In the genomic region with DNA sequence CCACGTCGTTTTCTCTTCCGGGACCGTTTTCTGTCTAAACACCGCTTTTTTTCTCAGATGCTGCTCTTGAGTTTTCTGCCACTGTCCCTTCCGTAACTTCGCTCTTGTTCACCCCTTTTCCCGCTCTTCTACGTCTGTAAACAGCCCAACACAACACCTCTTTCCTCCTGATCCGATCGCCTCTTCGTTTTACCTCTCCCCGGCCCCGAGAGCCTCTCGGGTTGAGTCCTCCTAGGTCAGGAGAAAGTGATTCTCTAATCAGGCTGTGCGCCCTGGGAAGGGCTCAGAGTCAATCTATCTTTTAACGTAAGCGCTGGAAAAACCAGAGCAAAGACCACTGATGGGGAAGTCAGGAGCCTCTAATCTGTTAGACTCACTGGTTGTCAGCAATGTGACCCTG, we compare ENCODE assay signal across 7 mouse cellular contexts. TPM values are rescaled to one million over a fixed set of nuclear protein-coding genes. Genes with fewer than 3 reads are reported as not detected.
DNase-seq lines count a peak whose midpoint lies in the region; ATAC-seq lines count a peak whose summit lies in the region.

No protein-coding gene starts in this region.

- peak overlapping the region; percentile 53 for H3K4me2 ChIP-seq in embryonic facial prominence, embryonic 11.5 days (ENCODE audit: low read depth, low read length)
- H3K4me2 ChIP-seq in hindbrain, embryonic 11.5 days (replicated peaks; ENCODE audit: low read depth, low read length): peak overlapping the region; percentile 62

- WGBS in embryonic facial prominence, embryonic 11.5 days: 1% methylated on average over 18 of the region's 18 CpGs
- 1% methylated on average over 18 of the region's 18 CpGs for WGBS in hindbrain, embryonic 11.5 days

- H3K27me3 ChIP-seq in embryonic facial prominence, embryonic 11.5 days (ENCODE audit: control insufficient read depth, insufficient read depth, low read length): no peaks in the 10 kb centered on the region
- no peaks in the 10 kb centered on the region for H3K27me3 ChIP-seq in hindbrain, embryonic 11.5 days (ENCODE audit: control insufficient read depth, insufficient read depth, low read length)
- H3K27me3 ChIP-seq in megakaryocyte, embryonic 14.5 days (replicated peaks): no peaks in the 10 kb centered on the region

- no peak for ATAC-seq in embryonic facial prominence, embryonic 11.5 days (replicated peaks; ENCODE audit: insufficient number of reproducible peaks, low FRiP score, low TSS enrichment, low read depth)
- ATAC-seq in hindbrain, embryonic 11.5 days (ENCODE audit: low FRiP score): no peak
- ATAC-seq in monocyte, adult 5-6 weeks (replicated peaks; ENCODE audit: insufficient number of reproducible peaks, low FRiP score, low TSS enrichment, poor library complexity, severe bottlenecking): no peak

- H3K4me3 ChIP-seq in embryonic facial prominence, embryonic 11.5 days (ENCODE audit: low read depth, low read length): peak overlapping the region; percentile 95
- H3K4me3 ChIP-seq in hindbrain, embryonic 11.5 days (ENCODE audit: low read depth, low read length): peak overlapping the region; percentile 94
- H3K4me3 ChIP-seq in megakaryocyte, embryonic 14.5 days (replicated peaks): peak overlapping the region; percentile 99

- H3K9me3 ChIP-seq in embryonic facial prominence, embryonic 11.5 days (replicated peaks; ENCODE audit: control insufficient read depth, low read length): no peaks in the 10 kb centered on the region
- no peaks in the 10 kb centered on the region for H3K9me3 ChIP-seq in hindbrain, embryonic 11.5 days (ENCODE audit: control insufficient read depth, low read length)
- H3K9me3 ChIP-seq in megakaryocyte, embryonic 14.5 days: no peaks in the 10 kb centered on the region

- H3K27ac ChIP-seq in embryonic facial prominence, embryonic 11.5 days (replicated peaks; ENCODE audit: low read depth, low read length): peak overlapping the region; percentile 76
- H3K27ac ChIP-seq in hindbrain, embryonic 11.5 days (ENCODE audit: low read depth, low read length): peak overlapping the region; percentile 75

- peak; percentile 43 for DNase-seq in retina, postnatal 1 day
- DNase-seq in retina, embryonic 14.5 days (ENCODE audit: low spot score): no peak
- DNase-seq in embryonic facial prominence, embryonic 11.5 days (ENCODE audit: low spot score): no peak
- no peak for DNase-seq in hindbrain, embryonic 11.5 days (ENCODE audit: low spot score)
- no peak for DNase-seq in gastrocnemius, postnatal 25 days

- H3K4me1 ChIP-seq in embryonic facial prominence, embryonic 11.5 days (ENCODE audit: control insufficient read depth, insufficient read depth, low read length): no peaks in the 10 kb centered on the region
- peaks cover 5% of the 10 kb centered on the region for H3K4me1 ChIP-seq in hindbrain, embryonic 11.5 days (replicated peaks; ENCODE audit: control insufficient read depth, insufficient read depth, low read length)
- peaks cover 56% of the 10 kb centered on the region for H3K4me1 ChIP-seq in megakaryocyte, embryonic 14.5 days

- H3K36me3 ChIP-seq in embryonic facial prominence, embryonic 11.5 days (replicated peaks; ENCODE audit: control insufficient read depth, insufficient read depth, low read depth, low read length): peaks cover 6% of the 10 kb centered on the region
- 0 out of 2 replicates have a peak, but pooled peaks cover 11% of the 10 kb centered on the region for H3K36me3 ChIP-seq in hindbrain, embryonic 11.5 days (ENCODE audit: control insufficient read depth, insufficient read depth, low read length)
- peaks cover 64% of the 10 kb centered on the region for H3K36me3 ChIP-seq in megakaryocyte, embryonic 14.5 days (replicated peaks; ENCODE audit: low read length)

- H3K9ac ChIP-seq in embryonic facial prominence, embryonic 11.5 days (replicated peaks; ENCODE audit: low read length): peak overlapping the region; percentile 95
- peak overlapping the region; percentile 77 for H3K9ac ChIP-seq in hindbrain, embryonic 11.5 days (ENCODE audit: low read depth, low read length)

RNA-seq across cellular contexts. Expression of gene Bud31, which starts 0.4 kb away (rescaled TPM):
- 281 and 299 TPM in 2 replicates for polyA plus RNA-seq in embryonic facial prominence, embryonic 11.5 days (2014; fragmentation: Nextera tagmentation; extraction: Ambion mirVana)
- 265 and 269 TPM in 2 replicates for polyA plus RNA-seq in hindbrain, embryonic 11.5 days (2014; fragmentation: Nextera tagmentation; extraction: Ambion mirVana)
- 7.0 and 13.8 TPM in 2 replicates for polyA plus RNA-seq in megakaryocyte, embryonic 14.5 days (2012; ENCODE audit: insufficient read depth, low replicate concordance)
- 212 to 285 TPM (median 240 TPM) in 3 replicates for total RNA-seq in monocyte, adult 5-6 weeks (2017)
- 10 to 100 TPM; 48.4 to 53.7 TPM for total RNA-seq in gastrocnemius, postnatal 25 days (2021)

RNA-seq across cellular contexts. Expression of gene Pdap1, which starts 0.6 kb away (rescaled TPM):
- 113 and 121 TPM in 2 replicates for polyA plus RNA-seq in embryonic facial prominence, embryonic 11.5 days (2014; fragmentation: Nextera tagmentation; extraction: Ambion mirVana)
- polyA plus RNA-seq in hindbrain, embryonic 11.5 days (2014; fragmentation: Nextera tagmentation; extraction: Ambion mirVana): 127 and 138 TPM in 2 replicates
- polyA plus RNA-seq in megakaryocyte, embryonic 14.5 days (2012; ENCODE audit: insufficient read depth, low replicate concordance): 63.5 and 118 TPM in 2 replicates
- 93.1 to 106 TPM (median 95.5 TPM) in 3 replicates for total RNA-seq in monocyte, adult 5-6 weeks (2017)
- total RNA-seq in gastrocnemius, postnatal 25 days (2021): 10 to 100 TPM; 50.0 to 50.6 TPM

RNA-seq across cellular contexts. Expression of gene Ptcd1, which starts 26.3 kb away (rescaled TPM):
- polyA plus RNA-seq in embryonic facial prominence, embryonic 11.5 days (2014; fragmentation: Nextera tagmentation; extraction: Ambion mirVana): 13.3 and 14.8 TPM in 2 replicates
- polyA plus RNA-seq in hindbrain, embryonic 11.5 days (2014; fragmentation: Nextera tagmentation; extraction: Ambion mirVana): 12.3 and 15.9 TPM in 2 replicates
- 9.4 and 10.7 TPM in 2 replicates for polyA plus RNA-seq in megakaryocyte, embryonic 14.5 days (2012; ENCODE audit: insufficient read depth, low replicate concordance)
- total RNA-seq in monocyte, adult 5-6 weeks (2017): 14.4 to 20.3 TPM (median 16.1 TPM) in 3 replicates
- total RNA-seq in gastrocnemius, postnatal 25 days (2021): 10 to 100 TPM; 11.3 to 11.4 TPM

RNA-seq across cellular contexts. Expression of gene Cpsf4, which starts 26.4 kb away (rescaled TPM):
- 31.8 and 32.1 TPM in 2 replicates for polyA plus RNA-seq in embryonic facial prominence, embryonic 11.5 days (2014; fragmentation: Nextera tagmentation; extraction: Ambion mirVana)
- polyA plus RNA-seq in hindbrain, embryonic 11.5 days (2014; fragmentation: Nextera tagmentation; extraction: Ambion mirVana): 27.3 and 31.9 TPM in 2 replicates
- polyA plus RNA-seq in megakaryocyte, embryonic 14.5 days (2012; ENCODE audit: insufficient read depth, low replicate concordance): 43.6 and 53.5 TPM in 2 replicates
- 24.9 to 38.9 TPM (median 31.3 TPM) in 3 replicates for total RNA-seq in monocyte, adult 5-6 weeks (2017)
- total RNA-seq in gastrocnemius, postnatal 25 days (2021): 1 to 10 TPM; 6.7 to 7.2 TPM

RNA-seq across cellular contexts. Expression of gene Arpc1b, which starts 26.6 kb away (rescaled TPM):
- 55.5 and 65.0 TPM in 2 replicates for polyA plus RNA-seq in embryonic facial prominence, embryonic 11.5 days (2014; fragmentation: Nextera tagmentation; extraction: Ambion mirVana)
- 49.3 and 54.3 TPM in 2 replicates for polyA plus RNA-seq in hindbrain, embryonic 11.5 days (2014; fragmentation: Nextera tagmentation; extraction: Ambion mirVana)
- 1,949 and 2,538 TPM in 2 replicates for polyA plus RNA-seq in megakaryocyte, embryonic 14.5 days (2012; ENCODE audit: insufficient read depth, low replicate concordance)
- 406 to 524 TPM (median 463 TPM) in 3 replicates for total RNA-seq in monocyte, adult 5-6 weeks (2017)
- 10 to 100 TPM; 32.4 to 46.8 TPM for total RNA-seq in gastrocnemius, postnatal 25 days (2021)

Comparison
In these comparisons a context has a peak if more than half of its experiments do, and no peak if none do; other contexts are left out.
1. RNA of gene Bud31, which starts 0.4 kb away (polyA plus RNA-seq): 281 to 299 TPM in embryonic facial prominence, embryonic 11.5 days and 265 to 269 TPM in hindbrain, embryonic 11.5 days; 7.0 to 13.8 TPM in megakaryocyte, embryonic 14.5 days; every median in the first group is over 10 times any median in the second.
2. Peak in every context shown above with its lines, with median percentiles within 50 percentile points of each other: H3K4me3 ChIP-seq.